Comparison of ENCODE assay signal across 20 mouse cellular contexts in genomic region chr8:95335706-95336105, GRCm38 (mm10). TPM values are rescaled to one million over a fixed set of nuclear protein-coding genes. Genes with fewer than 3 reads are reported as not detected.
"Had no signal": no experiment of that assay in that cellular context is flagged by ENCODE, and none has a peak within 500 bp of the region (broad histone marks: within the 10 kb centered on the region; RNA-seq: fewer than 3 reads in every experiment).

No protein-coding gene starts in this region.

- ATAC-seq: inflammation-experienced regulatory T-cells, adult 6 months; intestine, postnatal 0 days; midbrain, embryonic 13.5 days had no signal

- H3K9ac ChIP-seq: limb, embryonic 15.5 days; liver, embryonic 15.5 days; lung, embryonic 14.5 days; midbrain, embryonic 13.5 days; neural tube, embryonic 13.5 days had no signal

- H3K27ac ChIP-seq: layer of hippocampus, adult 2 months; left cerebral cortex, adult 2 months; limb, embryonic 15.5 days; liver, embryonic 15.5 days; midbrain, embryonic 13.5 days; neural tube, embryonic 13.5 days had no signal

- H3K27me3 ChIP-seq: limb, embryonic 15.5 days; liver, embryonic 15.5 days; midbrain, embryonic 13.5 days; neural tube, embryonic 13.5 days had no signal

- DNase-seq: kidney, adult 8-10 months; kidney, postnatal 25 days; lung, embryonic 14.5 days; lung, postnatal 10 days; lung, postnatal 4 days; right cerebral cortex, postnatal 25 days; thymus, adult 18-20 months; thymus, postnatal 14 days had no signal

- H3K9me3 ChIP-seq: limb, embryonic 15.5 days; liver, embryonic 15.5 days; midbrain, embryonic 13.5 days; neural tube, embryonic 13.5 days had no signal

- H3K4me2 ChIP-seq: limb, embryonic 15.5 days; liver, embryonic 15.5 days; lung, embryonic 14.5 days; midbrain, embryonic 13.5 days; neural tube, embryonic 13.5 days had no signal

- H3K4me3 ChIP-seq: layer of hippocampus, adult 2 months; left cerebral cortex, adult 2 months; limb, embryonic 15.5 days; liver, embryonic 15.5 days; midbrain, embryonic 13.5 days; neural tube, embryonic 13.5 days had no signal

RNA-seq across cellular contexts. Expression of gene Tepp, which starts 25.3 kb away (rescaled TPM):
- total RNA-seq: left cerebral cortex, adult 2 months; left cerebral cortex, postnatal 25 days had no signal
- polyA plus RNA-seq: inflammation-experienced regulatory T-cells, adult 6 months; intestine, postnatal 0 days; liver, embryonic 15.5 days; small intestine, adult 2 months; stomach, embryonic 14.5 days had no signal

RNA-seq across cellular contexts. Expression of gene Cngb1, which starts 29.3 kb away (rescaled TPM):
- polyA plus RNA-seq: limb, embryonic 11.5 days had no signal
